Mouse (Mus musculus) liver, embryonic 13.5 days (tissue): ENCODE measurements around the gene Rap1gap2. TPM values are rescaled to one million over a fixed set of nuclear protein-coding genes. Genes with fewer than 3 reads are reported as not detected.
A peak's percentile ranks its signal among the peaks of the same experiment; 100 is the strongest.

Source experiments
- ATAC-seq: fragments of 200-750 bp; cut with Nextera tagmentation; 2 replicates; pipeline ENCODE4 v1.8.0; 2017; ENCODE audit warnings: low read depth, mild to moderate bottlenecking, moderate number of reproducible peaks, moderate library complexity
- DNase-seq: peaks from one replicate; pipeline ENCODE4 v3.0.0; 2022
- H3K27ac ChIP-seq: fragments of 300-500 bp; sonication (generic); 2 replicates; pipeline ENCODE4 v1.5.1; 2015; ENCODE audit warnings: moderate library complexity, mild to moderate bottlenecking, inconsistent platforms
- H3K27me3 ChIP-seq: fragments of 300-500 bp; sonication (generic); 2 replicates; pipeline ENCODE4 v1.6.1; 2015; ENCODE audit warnings: mild to moderate bottlenecking, inconsistent platforms
- H3K36me3 ChIP-seq: fragments of 300-500 bp; sonication (generic); 2 replicates; pipeline ENCODE4 v1.6.1; 2015; ENCODE audit warnings: mild to moderate bottlenecking, inconsistent platforms
- H3K4me1 ChIP-seq: fragments of 300-500 bp; sonication (generic); replicated peaks from 2 replicates; pipeline ENCODE4 v1.6.1; 2015; ENCODE audit warnings: inconsistent platforms
- H3K4me2 ChIP-seq: fragments of 300-500 bp; sonication (generic); 2 replicates; pipeline ENCODE4 v1.6.1; 2015; ENCODE audit warnings: inconsistent platforms, mild to moderate bottlenecking, moderate library complexity
- H3K4me3 ChIP-seq: fragments of 300-500 bp; sonication (generic); replicated peaks from 2 replicates; pipeline ENCODE4 v1.5.1; 2015; ENCODE audit warnings: mild to moderate bottlenecking, inconsistent platforms
- H3K9ac ChIP-seq: fragments of 300-500 bp; sonication (generic); 2 replicates; pipeline ENCODE4 v1.6.1; 2015; ENCODE audit warnings: mild to moderate bottlenecking, inconsistent platforms
- H3K9me3 ChIP-seq: fragments of 300-500 bp; sonication (generic); replicated peaks from 2 replicates; pipeline ENCODE4 v1.6.1; 2016; ENCODE audit warnings: inconsistent platforms
- WGBS: fragments of 180-500 bp; shearing (Covaris S2); methylation state at CpG from one replicate; pipeline ENCODE4 v1.1.7; 2015; ENCODE audit not compliant: insufficient replicate concordance; 5-methylcytosine and 5-hydroxymethylcytosine counted together
- polyA plus RNA-seq: library from polyadenylated mRNA; unstranded; fragments of >200 nt; fragmentation: Nextera tagmentation; extraction: Ambion mirVana; gene quantifications from 2 replicates; pipeline ENCODE4 v1.2.1, GENCODE M21; 2015

Gene Rap1gap2
- polyA plus RNA-seq, 1 experiment from 2014 or later, result 0.77 TPM

DNA sequence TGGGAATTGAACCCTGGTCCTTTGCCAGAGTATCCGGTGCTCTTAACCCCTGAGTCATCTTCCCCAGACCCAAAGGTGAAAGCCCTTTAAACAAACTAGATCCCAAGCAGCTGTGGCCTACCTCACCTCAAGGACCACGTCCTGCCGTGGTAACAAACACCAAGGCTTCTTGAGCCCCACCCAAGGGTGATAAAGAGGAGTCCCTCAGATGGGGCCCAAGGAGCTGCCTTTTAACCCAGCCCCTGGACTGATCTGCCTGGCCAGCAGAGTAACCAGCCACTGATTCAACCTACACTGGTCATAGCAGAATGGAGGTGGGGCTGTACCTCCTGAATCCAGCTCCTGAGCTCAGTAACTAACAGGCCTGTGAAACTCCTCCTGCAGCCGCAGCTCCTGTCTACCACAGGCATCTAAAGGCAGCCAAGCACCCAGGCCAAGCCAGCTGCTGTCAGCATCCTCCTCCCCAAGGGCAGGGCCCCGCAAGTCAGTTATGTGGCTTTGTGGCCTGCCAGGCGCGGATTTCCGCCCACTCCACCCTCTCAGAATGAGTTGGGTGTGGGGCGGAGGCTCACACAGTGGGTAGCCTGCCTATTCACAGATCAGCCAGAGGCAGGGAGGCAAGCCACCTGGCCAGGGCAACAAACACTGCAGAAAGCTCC is 54.9 kb downstream of the Rap1gap2 start:
- Histone ChIP-seq H3K36me3 (no peaks in the 10 kb centered on the region), H3K4me2 (peak overlapping the region; percentile 46), H3K9me3 (no peaks in the 10 kb centered on the region), H3K27me3 (no peaks in the 10 kb centered on the region), H3K4me1 (peaks cover 65% of the 10 kb centered on the region), H3K27ac (peak overlapping the region; percentile 78), H3K9ac (peak overlapping the region; percentile 41), H3K4me3 (0 out of 2 replicates have a peak overlapping the region, but pooled peaks have one; percentile 1)
- ATAC-seq (peak; percentile 82), DNase-seq (peak; percentile 67)
- WGBS, result 23% methylated on average over 9 of the region's 9 CpGs

DNA sequence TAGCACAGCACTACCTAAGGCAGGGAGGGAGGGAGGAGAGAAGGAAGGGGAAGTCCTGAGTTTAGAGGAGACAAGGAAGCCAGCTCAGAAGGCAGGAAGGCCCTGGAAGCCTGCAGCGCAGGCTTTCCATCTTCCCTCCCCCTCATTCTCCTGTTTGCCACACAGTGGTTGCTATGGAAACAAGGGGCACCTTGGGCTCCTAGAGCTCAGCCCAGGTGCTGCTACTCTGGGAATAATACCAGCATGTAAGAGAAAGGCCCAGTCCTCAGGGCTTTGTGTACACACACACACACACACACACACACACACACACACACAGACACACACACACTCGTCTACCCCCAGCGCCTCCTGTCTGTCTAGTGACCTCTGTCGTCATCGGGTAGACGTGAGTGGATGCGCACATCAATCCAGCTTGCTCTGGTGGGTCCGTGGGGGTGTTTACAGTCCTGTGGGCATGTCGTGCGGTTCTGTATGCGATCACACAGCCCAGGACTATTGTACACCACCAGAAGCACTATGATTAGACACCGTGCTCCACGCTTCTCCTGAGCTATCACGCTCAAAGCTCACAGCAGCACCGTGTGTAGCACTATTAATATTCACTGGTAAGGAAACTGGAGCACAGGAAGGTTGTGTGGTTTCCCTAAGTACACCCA is 55.9 kb downstream of the Rap1gap2 start:
- H3K9me3 ChIP-seq, result no peaks in the 10 kb centered on the region
- no peak overlapping the region for H3K4me3 ChIP-seq
- WGBS, result 49% methylated on average over 15 of the region's 15 CpGs
- H3K4me1 ChIP-seq, result peaks cover 62% of the 10 kb centered on the region
- H3K27ac ChIP-seq, result peak overlapping the region; percentile 78
- H3K36me3 ChIP-seq, result no peaks in the 10 kb centered on the region
- H3K27me3 ChIP-seq, result no peaks in the 10 kb centered on the region
- H3K4me2 ChIP-seq, result 0 out of 2 replicates have a peak overlapping the region, but pooled peaks have one; percentile 46
- ATAC-seq (no peak), DNase-seq (no peak)
- H3K9ac ChIP-seq, result peak overlapping the region; percentile 41; the same call in 1 of the 2 replicates

DNA sequence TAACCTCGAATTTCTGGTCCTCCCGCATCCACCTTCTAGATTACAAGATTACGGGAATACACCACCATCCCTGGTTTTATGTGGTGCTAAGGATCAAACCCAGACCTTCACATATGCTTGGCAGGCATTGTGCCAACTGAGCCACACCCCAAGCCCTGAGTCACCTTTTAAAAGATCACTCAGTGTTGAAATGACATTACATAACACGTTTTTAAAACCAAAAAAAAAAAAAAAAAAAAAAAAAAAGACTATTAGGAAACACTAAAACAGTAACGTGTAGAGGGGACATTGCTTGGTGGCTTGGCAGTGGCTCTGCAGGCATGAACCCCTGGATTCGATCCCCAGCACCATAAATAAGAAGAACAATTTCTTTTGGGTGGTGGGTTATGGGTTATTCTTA is 59.1 kb downstream of the Rap1gap2 start:
- Histone ChIP-seq H3K4me3 (no peak overlapping the region), H3K4me1 (peaks cover 67% of the 10 kb centered on the region), H3K9me3 (no peaks in the 10 kb centered on the region), H3K36me3 (no peaks in the 10 kb centered on the region), H3K4me2 (no peak overlapping the region), H3K9ac (no peak overlapping the region), H3K27me3 (no peaks in the 10 kb centered on the region), H3K27ac (no peak overlapping the region)
- ATAC-seq, result no peak
- WGBS, result 52% methylated on average over 6 of the region's 6 CpGs
- DNase-seq, result no peak

DNA sequence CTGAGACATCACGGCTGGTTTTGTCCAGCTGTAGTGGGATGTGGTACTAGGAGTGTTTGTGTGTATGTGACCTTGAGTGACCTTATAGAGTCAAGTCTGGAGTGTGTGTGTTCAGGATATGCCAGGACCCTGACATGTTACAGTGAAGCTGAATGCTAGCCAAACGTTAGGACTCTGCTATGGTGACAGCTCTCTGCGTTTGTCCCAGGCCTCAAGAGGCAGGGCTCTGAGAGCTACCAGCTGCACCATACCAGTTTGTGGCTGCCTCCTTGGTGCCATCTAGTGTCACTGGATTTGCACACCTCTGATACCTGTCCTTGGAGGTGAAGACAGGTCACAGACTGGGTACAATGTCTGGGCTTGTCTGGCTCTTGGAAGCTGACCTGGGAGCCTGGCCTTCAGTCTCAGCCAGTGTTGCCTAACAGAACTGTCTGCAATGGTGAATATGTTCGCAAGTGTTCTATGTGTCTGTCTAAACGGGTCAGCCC is 60.1 kb downstream of the Rap1gap2 start:
- H3K27ac ChIP-seq, result no peak overlapping the region
- 64% methylated on average over 5 of the region's 5 CpGs for WGBS
- ATAC-seq, result no peak
- H3K9ac ChIP-seq, result no peak overlapping the region
- H3K4me2 ChIP-seq, result no peak overlapping the region
- H3K27me3 ChIP-seq, result no peaks in the 10 kb centered on the region
- H3K9me3 ChIP-seq, result no peaks in the 10 kb centered on the region
- no peak overlapping the region for H3K4me3 ChIP-seq
- DNase-seq, result no peak
- H3K4me1 ChIP-seq, result peaks cover 66% of the 10 kb centered on the region
- no peaks in the 10 kb centered on the region for H3K36me3 ChIP-seq

DNA sequence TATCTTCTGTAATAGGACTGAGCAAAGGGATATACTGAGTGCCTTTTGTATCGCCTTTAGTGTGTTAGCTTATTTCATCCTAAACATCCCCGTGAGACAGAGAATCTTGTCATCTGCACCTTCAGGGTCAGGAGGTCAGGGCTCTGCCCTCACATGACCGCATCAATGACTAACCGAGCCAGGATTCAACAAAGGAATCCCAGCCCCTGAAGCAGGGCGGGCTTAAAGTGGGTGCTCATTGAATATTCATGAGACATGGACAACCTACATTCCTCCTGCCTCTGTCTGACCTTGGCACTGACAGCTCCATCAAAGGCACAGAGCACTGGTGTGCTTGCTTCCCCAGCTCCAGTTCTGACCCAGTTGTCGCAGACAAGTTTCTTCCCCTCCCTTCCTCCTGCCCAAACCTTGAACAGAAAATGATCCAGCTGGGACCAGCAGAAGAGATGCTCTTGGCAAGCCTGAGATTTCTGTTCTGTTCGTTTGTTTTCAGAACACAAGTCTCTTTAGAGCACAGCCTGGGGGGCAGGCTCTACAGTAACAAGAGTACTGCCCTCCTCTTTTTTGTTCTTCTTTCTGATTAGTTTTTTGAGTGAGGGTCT is 61.8 kb downstream of the Rap1gap2 start:
- Histone ChIP-seq H3K9me3 (no peaks in the 10 kb centered on the region), H3K4me1 (peaks cover 51% of the 10 kb centered on the region), H3K27ac (no peak overlapping the region), H3K27me3 (no peaks in the 10 kb centered on the region), H3K36me3 (no peaks in the 10 kb centered on the region), H3K9ac (no peak overlapping the region), H3K4me3 (no peak overlapping the region), H3K4me2 (no peak overlapping the region)
- no peak for DNase-seq
- no peak for ATAC-seq
- 47% methylated on average over 7 of the region's 7 CpGs for WGBS

DNA sequence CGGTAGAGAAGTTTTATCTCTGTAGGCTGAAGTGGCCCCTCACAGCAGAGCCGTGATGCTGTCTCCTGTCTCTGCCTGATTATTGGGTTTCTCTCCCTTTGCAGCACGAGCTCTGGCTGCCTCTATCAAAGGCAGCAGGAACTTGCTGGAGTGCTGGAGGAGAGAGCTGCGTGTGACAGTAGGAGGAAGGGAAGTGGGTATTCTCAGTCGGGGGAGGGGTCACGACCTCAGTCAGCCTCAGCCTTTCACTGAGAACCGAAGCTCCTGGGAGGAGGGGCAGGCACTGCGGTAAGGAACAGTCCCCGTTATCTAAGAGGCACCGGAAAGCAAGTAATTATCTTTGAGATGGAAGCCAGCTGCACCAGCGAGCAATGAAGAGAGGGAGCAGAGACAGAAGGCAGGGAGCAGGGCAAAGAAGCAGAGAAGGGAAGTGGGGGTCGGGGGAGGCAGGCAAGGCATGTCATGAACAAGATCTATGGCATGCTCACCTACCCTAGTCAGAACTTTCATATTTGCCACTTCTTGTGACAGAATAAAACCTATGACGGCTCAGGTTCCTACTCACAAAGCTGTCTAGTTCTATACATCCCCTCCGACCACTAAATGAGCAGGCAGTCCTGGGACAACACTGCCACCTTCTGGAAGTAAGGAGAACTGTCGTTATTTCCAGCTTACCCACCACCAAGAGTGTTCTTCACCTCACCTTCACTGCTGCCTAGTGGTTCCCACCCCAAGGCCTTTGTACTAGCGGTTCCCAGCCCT is 63.6 kb downstream of the Rap1gap2 start:
- peak overlapping the region; percentile 74 for H3K4me2 ChIP-seq
- H3K27me3 ChIP-seq, result no peaks in the 10 kb centered on the region
- peak overlapping the region; percentile 93 for H3K27ac ChIP-seq
- no peaks in the 10 kb centered on the region for H3K36me3 ChIP-seq
- no peaks in the 10 kb centered on the region for H3K9me3 ChIP-seq
- peak overlapping the region; percentile 68 for H3K9ac ChIP-seq
- peak; percentile 90 for ATAC-seq
- peaks cover 51% of the 10 kb centered on the region for H3K4me1 ChIP-seq
- peak overlapping the region; percentile 53 for H3K4me3 ChIP-seq
- DNase-seq, result peak; percentile 79
- under 1% methylated on average over 16 of the region's 16 CpGs for whole genome bisulfite sequencing

DNA sequence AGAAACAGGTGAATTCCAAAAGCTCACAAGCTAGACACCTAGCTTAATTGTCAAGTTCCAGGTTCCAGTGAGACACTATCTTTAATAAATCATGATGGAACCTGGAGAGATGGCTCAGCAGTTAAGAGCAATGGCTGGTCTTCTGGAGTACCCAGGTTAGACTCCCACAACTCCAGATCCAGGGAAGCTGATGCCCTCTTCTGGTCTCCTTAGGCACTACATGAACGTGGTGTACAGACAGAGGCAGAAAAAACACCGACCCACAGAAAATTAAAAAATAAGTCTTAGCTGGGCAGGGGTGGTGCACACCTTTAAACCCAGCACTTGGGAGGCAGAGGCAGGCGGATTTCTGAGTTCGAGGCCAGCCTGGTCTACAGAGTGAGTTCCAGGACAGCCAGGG is 64.5 kb downstream of the Rap1gap2 start:
- H3K27ac ChIP-seq, result peak overlapping the region; percentile 60; the same call in 1 of the 2 replicates
- ATAC-seq, result peak; percentile 32
- H3K9ac ChIP-seq, result 0 out of 2 replicates have a peak overlapping the region, but pooled peaks have one; percentile 14

DNA sequence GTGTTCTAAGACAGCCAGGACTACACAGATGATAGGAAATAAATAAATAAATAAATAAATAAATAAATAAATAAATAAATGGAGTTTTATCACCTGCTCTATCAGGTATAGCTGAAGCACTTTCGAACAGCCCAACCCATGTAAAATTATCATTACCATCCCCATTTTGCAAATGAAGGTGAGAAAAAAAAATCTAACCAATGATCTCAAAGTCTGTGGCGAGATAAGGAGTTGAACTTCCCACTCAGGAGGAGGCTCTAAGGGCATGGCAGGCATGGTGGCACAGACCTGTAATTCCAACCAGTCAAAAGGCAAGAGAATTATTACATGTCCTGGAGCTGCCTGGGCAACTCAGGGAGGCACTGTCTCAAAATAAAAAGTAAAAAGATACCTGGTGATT is 65.2 kb downstream of the Rap1gap2 start:
- no peaks in the 10 kb centered on the region for H3K27me3 ChIP-seq
- no peak overlapping the region for H3K4me2 ChIP-seq
- H3K9ac ChIP-seq, result no peak overlapping the region
- DNase-seq (no peak), ATAC-seq (no peak)
- no peak overlapping the region for H3K4me3 ChIP-seq
- peaks cover 47% of the 10 kb centered on the region for H3K4me1 ChIP-seq
- H3K27ac ChIP-seq, result no peak overlapping the region
- H3K9me3 ChIP-seq, result no peaks in the 10 kb centered on the region
- WGBS, result 63% methylated on average over 2 of the region's 2 CpGs
- no peaks in the 10 kb centered on the region for H3K36me3 ChIP-seq

More for the DNA sequence above, 64.5 kb downstream of the Rap1gap2 start:
- Histone ChIP-seq H3K27me3 (no peaks in the 10 kb centered on the region), H3K4me2 (peak overlapping the region; percentile 74), H3K9me3 (no peaks in the 10 kb centered on the region), H3K4me1 (peaks cover 51% of the 10 kb centered on the region), H3K4me3 (no peak overlapping the region), H3K36me3 (no peaks in the 10 kb centered on the region)
- WGBS, result 14% methylated on average over 4 of the region's 4 CpGs
- DNase-seq, result peak; percentile 56

DNA sequence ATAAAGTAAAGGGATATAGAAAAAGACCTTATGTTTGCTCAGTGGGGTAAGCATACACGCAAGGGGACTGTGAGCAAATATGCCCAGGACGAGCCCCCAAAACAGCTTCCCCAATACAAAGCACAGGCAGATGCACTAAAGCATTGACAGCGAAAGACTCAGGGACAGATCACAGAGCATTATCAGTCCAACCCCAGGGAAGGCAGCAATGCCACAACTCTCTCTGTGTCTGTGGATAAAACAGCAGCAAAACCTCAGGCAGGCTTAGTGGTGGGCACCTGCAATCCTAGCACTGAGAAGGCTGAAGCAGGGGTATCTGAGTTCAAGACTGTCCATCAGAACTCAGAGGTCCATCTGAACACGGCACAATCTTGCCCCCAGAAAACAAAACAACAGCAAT is 73.4 kb downstream of the Rap1gap2 start:
- no peaks in the 10 kb centered on the region for H3K9me3 ChIP-seq
- DNase-seq, result no peak
- H3K4me2 ChIP-seq, result no peak overlapping the region
- no peaks in the 10 kb centered on the region for H3K27me3 ChIP-seq
- H3K4me1 ChIP-seq, result peaks cover 27% of the 10 kb centered on the region
- H3K4me3 ChIP-seq, result no peak overlapping the region
- ATAC-seq, result no peak
- H3K27ac ChIP-seq, result no peak overlapping the region
- H3K36me3 ChIP-seq, result no peaks in the 10 kb centered on the region
- 25% methylated on average over 4 of the region's 4 CpGs for WGBS
- H3K9ac ChIP-seq, result no peak overlapping the region

DNA sequence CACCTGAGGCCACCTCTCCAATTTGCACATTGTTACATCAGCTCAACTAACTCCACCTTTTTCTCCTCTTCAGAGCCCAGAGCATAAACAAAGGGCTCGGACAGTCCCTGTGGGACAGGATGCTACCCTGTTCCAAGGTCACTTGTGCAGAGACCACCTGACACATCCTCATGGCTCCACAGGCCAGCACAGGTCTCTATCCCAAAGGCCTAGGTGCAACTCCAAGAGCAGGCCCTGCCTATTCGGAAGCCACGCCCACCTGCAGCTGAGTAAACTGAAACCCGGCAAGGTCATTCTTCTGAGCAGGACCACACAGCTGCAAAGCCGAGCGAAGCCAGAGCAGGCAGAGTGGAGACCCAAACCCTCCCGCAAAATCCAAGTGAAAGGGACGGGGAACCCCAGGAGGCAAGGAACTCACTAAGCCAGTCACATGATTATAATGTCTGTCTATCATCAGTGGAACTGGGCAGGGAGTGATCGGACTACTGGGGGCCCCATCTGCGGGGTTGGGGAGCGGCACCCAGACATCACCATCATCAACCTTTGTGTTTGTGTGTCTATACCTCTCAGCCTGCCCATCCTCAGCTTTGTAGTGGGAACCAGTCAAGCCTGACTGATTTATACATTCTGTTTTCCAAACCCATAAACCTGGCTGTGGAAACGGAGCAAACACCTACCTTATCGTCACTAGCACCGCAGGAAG is 74.4 kb downstream of the Rap1gap2 start:
- DNase-seq, result no peak
- Histone ChIP-seq H3K27me3 (no peaks in the 10 kb centered on the region), H3K9me3 (no peaks in the 10 kb centered on the region), H3K4me2 (peak overlapping the region; percentile 35), H3K36me3 (no peaks in the 10 kb centered on the region), H3K4me1 (peaks cover 29% of the 10 kb centered on the region), H3K4me3 (no peak overlapping the region), H3K9ac (no peak overlapping the region), H3K27ac (no peak overlapping the region)
- ATAC-seq, result peak; percentile 55
- WGBS, result 51% methylated on average over 14 of the region's 14 CpGs
